Mouse (Mus musculus): ENCODE results near the gene Sntg2.

Sntg2 gene

DNA sequence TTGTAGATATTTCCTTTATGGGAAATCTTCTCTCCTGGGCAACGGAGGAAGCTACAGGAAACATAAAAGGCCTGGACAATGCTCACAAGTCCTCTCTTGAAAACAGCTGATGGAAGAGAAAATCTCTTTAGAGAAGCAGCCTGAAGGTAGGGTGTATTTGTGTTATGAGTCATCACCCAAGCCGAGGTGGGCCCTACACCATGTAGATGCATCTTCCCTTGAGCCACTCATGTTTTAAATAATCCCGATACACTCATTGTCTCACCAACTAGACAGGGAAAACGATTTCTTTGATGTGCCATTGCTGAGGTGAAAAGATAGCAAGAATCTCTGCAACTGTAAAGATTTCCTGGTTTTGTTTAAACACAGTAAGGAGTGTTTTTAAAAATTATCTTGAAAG lies 89.4 kb downstream of the Sntg2 start:
- DNase-seq (ENCODE audit: low spot score): no peak

DNA sequence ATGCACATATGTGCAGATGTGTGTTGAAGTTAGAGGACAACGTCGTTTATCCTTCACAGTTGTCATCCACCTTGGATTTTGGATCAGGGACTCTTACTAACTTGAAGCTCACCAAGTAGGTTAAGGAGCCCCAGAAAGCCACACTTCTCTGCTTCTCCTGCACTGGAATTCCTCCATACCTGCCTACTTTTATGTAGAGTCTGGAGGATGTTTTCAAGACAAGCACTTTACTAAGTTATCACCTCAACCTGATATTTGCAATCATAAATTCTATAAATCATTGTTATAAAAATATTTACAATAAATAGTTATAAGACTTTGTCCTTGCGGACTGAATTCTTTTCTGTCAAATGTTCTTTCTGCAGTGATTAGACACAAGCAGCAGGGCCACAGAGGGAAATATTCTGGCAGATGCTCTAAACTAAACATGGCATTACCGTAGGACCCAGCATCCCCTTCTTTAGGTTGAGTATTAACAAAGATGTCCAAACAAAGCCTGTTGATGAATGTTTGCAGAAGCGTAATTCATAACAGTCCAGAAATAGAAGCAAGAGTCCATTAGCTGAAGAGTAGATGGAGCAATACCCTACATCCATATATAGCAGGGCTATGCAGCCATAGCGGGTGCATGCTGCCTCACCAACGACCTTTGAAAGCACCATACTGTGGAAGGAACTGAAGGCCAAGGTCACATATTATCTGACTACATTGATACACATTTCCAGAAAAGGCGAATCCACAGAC lies 100.8 kb downstream of the Sntg2 start:
- DNase-seq (ENCODE audit: low spot score): no peak

DNA sequence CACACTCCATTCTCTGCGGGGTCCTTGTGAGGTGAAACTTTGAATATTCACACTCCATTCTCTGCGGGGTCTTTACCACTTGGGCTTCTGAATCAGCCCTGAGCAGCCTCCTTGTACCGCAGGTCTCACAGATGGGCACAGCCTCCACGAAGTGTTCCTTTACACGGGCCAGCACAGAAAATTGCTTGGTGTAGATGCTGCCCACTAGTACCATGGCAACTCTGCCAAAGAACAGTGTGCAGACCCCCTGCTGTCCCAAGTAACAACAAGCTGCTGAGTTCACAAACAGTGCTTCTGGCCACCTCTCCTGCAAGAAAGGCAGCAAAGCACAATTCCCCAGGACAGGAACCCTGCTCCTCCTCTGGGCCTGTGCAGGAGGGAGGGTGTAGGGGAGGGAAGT lies 109.0 kb downstream of the Sntg2 start:
- DNase-seq (ENCODE audit: low spot score): no peak

DNA sequence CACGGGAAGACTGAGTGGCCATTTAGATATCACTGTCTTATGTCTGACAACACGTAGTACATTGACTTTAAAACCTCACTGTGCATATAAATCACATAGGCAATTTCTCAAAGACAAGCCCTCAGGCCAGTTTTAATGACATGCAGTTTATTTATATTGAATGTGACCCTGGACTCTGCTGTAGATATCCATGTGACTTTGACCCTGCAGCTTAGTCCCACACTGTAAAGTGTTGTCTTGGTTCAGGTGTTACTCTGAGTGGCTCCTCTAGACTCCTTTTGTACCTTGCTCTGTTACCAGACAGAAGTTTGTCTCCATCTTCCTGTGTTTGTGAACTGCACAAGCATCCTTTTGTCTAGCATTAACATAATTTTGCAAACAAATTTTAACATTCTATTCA lies 112.0 kb downstream of the Sntg2 start:
- DNase-seq (ENCODE audit: low spot score): no peak

DNA sequence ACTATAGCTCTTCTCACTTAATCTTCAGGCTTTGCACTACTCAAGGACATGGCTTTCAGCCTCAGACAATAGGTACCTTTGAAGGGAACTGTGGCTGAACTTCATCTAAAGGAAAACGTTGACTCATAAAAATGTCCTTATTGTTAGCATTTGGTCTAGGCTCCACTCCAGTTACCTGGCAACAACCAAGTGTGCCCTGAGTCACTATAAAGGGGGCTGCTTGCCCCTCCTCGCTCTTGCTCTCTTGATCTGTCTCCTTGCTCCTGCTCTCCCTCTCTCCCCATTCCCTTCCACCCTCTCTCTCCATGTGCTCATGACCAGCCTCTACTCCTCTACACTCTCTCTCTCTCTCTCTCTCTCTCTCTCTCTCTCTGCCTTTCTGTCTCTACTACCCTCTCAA lies 114.5 kb downstream of the Sntg2 start:
- no peak for DNase-seq (ENCODE audit: low spot score)

DNA sequence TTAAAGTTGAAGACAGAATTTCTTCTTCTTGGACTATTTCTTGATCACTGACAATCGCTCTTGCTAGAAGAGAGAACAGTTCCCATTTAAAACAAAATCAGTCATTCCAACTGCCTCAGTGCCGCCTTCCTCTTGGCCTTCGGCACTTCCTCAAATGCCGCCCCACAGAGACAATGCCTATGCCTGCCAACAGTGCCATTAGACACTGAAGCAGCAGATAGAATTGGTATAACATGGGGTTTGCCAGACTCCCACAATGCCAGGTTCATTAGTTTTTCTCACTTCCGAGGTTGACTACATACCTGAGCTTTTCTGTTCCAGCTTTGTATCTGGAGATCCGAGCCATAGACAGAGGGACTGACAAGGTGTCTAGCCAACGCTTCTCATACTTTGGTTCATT lies 115.5 kb downstream of the Sntg2 start:
- no peak for DNase-seq (ENCODE audit: low spot score)

DNA sequence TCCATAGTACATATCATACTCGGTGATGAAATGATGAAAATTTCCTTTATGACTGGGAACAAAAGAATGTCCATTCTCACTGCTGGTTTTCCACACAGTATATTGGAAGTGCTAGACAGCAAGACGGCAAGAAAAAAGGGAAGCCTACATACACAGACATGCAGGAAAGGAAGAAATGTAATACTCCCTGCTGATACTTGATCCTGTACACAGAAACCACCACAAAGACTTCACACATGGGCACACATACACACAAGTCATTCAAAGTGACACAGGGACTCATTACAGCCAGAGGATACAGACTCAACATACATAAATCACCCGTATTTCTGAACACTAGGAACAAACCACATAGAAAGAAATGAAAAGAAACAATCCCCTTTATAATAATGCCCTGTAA lies 117.0 kb downstream of the Sntg2 start:
- no peak for DNase-seq (ENCODE audit: low spot score)

DNA sequence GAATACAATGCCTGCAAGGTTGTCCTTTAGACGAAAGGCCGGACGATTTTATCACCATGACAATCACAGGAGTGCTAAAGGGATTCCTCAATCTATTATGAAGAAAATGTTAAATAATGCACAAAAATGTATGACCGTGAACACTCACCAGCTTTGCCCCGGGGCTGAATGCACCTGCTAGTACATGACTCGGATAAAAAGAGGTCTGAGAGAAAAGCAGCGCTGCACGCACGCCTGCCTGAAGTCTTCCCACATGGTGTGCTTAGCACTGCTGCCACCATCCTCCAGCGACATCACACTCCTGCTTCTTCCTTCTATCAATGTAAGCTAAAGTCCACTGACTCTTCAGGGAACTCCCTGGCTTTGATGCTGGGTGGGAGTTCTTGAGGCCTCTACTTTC lies 118.6 kb downstream of the Sntg2 start:
- no peak for DNase-seq (ENCODE audit: low spot score)

DNA sequence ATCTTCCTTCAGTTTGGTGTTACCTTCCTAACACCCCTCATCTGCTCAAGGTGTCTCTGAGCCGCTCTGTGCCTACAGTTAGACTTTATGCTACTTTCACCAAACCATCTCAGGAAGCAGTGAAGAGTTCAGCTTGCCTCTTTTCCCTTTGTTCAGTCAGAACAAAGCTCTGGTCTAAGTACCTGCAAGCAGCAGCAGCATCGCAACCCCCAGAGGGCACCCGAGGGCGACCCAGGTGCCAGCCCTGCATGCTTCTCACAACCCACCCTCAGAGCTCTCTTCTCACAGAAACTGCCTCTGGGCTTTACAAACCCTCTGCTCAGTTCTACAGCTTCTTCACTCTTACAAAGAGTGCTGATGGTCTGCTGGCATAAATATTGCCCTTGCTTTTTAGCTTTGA lies 120.8 kb downstream of the Sntg2 start:
- DNase-seq (ENCODE audit: low spot score): no peak

DNA sequence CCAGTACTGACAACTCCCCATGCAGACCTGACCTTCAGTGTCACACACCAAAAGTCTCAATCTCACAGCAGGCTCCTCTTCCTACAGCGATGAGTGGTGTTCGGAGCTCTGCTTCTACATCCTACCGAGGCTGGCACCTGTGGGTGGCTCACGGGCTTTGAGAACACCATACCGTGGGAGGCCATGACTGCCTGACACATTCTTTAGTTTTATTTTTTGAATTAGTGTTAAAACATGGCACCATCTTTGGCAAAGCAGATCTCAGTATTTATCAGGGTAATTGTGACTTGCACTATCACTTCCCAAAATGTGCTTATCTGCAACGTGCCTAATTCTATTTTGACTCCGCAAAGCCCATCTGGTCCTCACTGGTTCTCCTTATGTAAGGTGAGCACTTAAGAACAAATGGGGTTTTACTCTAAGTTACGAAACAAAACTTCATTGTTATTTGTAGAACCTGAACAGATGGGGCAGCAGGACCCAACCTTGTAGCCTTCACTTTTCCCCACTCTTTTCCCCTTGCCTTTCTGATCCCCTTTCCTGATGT lies 121.8 kb downstream of the Sntg2 start:
- peak; percentile 38 for DNase-seq (ENCODE audit: low spot score)

DNA sequence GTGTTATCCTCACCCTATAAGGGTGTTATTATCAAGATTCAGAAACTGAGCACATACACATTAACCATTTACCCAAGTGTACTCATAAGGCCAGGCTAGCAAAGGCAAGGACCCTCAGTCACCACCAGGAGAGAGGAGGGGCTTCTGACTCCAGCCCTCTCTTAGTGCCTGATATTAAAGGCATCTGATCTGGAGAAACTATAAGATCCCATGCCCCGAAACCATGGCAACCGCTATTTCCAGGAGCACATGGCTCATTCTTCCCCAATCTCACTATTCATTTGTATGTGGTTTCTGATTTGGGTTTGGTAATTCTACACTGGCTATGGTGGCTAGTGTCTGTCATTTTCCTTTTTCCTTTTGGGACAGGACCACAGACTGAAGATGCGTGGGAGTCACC lies 124.1 kb downstream of the Sntg2 start:
- DNase-seq (ENCODE audit: low spot score): no peak

DNA sequence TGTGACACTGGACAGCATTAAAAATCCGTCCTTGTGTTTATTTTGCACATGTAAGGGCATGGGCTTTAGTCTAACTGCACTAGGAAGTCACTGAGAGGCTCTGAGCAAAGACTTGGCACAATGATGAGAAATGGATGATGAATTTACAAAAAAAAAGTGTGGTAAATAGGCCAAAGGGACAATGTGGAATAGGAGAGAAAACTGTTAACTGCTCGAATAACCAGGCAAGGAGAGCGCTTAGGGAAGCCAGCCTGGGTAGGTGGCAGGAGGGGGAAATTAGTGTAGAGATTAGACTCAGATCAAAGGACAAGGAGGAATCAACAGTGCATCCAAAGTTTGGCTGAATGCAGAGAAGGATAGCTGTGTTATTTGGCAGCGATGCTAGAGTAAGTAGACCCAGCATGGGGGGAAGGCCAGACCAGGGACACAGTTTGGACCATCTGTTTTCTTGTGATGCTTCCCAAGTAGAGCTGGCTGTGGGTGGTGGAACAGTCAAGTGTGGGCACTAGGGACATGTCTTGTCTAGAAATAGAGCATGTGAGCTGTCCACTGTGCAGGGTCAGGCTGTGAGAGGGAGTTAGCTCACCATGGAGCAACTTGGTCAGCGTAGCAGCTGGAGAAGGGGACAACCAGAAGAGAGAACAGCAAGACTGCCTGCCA lies 126.8 kb downstream of the Sntg2 start:
- DNase-seq (ENCODE audit: low spot score): peak; percentile 47

DNA sequence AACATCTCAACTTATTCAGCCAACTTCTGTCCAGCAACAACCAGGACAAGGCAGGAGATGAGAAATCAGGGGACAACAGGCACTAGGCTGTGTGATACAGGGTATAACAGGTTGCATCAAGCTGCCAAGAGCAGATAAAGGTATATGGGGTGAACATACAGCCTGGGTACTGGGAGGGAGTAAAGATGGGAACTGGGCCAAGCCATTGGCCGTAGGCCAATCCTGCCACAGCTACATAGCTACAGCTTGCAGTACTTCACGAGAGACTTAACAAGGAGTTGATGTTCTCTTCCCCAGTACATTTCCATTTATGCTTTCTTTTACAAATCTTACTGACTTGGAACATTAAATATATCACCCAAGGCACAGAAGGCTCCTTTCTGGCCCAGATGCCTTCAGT lies 129.0 kb downstream of the Sntg2 start:
- no peak for DNase-seq (ENCODE audit: low spot score)

DNA sequence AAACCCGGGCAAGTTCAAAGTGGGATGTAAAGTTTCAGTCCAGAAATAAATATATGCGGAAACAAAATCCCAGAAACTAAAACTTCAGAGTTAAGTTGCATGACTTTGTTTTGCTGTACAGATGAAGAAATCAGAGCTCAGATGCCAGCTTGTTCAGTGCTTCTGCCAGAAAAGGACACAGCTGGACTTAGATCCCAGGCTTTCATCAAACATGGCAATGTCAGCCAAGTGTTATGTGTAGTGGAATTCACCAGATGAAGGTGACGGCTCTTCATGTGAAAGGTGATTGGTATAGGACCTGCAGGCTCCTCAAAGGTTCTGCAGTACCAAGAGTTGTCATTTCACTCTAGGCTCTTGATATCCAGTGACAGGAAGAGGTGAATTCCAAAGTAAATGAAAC lies 132.3 kb downstream of the Sntg2 start:
- DNase-seq (ENCODE audit: low spot score): no peak

DNA sequence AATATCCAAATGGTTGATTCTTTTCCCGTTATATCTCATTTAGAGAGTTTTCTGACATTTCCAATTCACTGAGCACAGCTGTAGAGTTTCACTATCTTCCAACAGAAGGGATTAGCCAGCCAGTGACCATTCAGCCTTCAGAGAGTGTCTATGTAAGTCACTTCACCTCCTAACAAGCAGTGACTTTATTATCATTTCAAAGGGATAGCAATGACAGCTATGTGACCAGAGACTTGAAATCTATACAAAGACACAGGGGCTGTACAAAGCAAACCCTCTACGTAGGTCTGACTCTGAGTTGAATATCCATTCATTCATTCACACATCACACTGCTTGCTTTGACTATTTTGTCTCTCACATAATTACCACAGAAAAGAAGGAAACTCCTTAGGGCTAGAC lies 138.2 kb downstream of the Sntg2 start:
- DNase-seq (ENCODE audit: low spot score): no peak

DNA sequence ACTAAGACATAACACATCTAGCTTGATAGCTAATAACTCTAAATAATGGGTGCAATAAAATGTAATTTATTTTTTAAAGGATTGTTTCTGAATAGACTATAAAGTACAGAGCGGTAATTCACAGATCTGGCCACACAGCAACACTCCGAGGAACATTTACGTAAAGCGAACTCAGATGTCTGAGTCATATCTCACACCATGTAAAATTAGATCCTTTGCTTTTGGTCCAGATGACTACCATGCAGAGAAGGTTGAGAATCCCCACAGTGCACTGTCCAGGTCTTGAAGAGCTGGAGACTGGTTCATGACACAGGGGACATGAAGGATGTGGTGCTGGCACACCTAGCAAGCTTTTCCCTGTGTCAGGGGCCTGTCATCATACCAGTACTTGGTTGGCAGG lies 145.2 kb downstream of the Sntg2 start:
- no peak for DNase-seq (ENCODE audit: low spot score)

DNA sequence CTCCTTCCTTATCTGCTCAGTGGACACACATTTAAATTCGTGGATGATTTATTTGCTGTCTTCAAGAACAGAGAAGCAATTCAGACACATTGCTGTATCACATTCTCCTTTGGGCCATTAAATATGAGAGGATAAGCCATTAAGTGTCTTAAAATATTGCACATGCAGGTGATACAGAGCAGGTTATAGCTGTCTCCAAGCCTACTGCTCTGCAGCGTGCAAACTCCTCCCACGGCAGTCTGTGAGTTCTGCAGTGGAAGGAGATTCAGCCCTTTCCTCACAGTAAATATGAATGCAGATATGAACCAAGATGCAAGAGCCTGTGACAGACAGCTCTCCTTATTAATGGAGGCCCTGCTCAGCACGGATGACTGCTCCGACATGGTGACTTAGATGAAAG lies 146.9 kb downstream of the Sntg2 start:
- no peak for DNase-seq (ENCODE audit: low spot score)

DNA sequence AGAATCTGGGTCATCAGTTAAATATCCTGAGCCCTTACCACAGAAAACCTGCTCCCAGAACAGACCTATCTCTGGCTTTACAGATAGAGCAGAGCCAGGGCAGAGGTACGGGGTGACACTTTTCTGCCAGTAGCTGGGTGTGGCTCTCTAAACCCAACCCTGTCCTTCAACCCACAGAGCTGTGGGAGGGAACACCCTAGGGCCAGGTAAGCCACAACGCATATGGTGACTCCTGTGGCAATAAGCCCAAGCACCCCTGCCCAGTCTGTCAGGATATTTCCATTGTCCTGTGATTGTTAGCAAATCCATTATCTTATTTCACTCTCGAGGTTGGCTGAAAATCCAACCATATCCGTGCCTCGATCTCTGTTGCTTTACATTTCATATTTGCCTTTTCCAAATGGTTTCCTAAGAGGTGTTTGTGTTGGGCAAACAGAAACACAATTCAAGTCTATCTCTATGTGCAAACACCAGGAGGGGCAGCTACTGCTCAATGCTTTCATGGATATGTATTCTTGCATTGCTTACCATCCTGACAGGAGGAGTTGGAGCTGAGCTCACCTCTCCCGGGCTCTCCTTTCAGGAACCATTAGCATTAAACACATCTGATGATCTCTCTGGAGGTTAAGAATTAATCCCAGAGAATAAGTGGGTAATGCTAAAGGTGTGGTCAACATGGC lies 156.3 kb downstream of the Sntg2 start:
- no peak for DNase-seq (ENCODE audit: low spot score)

DNA sequence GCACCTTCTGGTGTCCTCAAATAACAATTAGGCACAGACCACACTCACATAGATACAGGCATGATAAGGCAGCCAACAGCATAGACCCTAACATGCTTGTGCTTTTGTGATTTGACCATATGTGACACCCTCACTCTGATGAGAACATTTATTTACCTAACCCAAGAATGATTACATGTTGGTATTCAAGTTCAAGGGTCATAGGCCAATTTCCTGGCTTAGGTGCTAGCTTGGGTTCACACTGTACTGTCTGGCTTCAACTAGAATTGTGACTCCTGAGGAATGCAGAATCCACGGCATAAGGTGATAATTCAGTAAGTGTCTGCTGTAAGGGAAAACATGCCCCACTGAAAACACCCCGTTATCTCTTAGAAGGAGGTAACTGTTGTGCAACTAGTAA lies 158.4 kb downstream of the Sntg2 start:
- DNase-seq (ENCODE audit: low spot score): no peak

DNA sequence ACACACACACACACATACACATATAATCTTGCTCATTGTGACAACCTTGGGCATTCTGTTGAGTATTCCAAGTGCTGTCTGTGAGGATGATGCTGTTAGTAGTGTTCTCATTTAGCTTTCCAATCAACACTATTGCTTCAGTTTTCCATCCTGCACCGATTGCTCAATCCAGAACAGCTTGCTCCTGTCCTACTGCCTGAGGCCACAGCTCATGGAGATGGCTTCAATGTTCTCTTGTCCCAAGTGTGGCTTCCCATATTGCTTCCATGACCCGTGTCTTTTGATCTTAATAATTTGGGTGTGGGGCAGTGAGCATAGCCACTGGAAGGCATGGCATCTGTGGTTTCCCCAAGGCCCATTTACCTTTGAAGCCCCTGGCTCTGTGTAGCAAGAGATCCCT lies 162.8 kb downstream of the Sntg2 start:
- DNase-seq (ENCODE audit: low spot score): no peak

DNA sequence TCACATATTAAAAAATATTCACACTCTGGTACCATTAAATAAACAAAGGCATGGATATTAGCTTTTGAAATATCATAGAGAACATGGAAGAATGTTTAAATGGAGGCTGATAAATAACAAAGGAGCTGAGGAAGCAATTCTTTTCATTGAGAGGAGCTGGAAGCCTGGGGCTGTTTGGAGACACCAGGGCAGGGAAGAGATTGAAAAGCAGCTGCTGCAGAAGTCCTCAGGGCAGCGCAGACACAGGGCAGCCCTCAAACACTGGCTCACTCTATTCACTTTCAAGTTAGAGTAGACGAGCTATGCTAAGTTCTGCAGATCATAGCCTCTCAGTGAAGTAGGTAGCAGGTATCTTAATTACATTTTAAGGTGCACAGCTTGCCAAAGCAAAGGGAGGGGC lies 164.6 kb downstream of the Sntg2 start:
- DNase-seq (ENCODE audit: low spot score): no peak

DNA sequence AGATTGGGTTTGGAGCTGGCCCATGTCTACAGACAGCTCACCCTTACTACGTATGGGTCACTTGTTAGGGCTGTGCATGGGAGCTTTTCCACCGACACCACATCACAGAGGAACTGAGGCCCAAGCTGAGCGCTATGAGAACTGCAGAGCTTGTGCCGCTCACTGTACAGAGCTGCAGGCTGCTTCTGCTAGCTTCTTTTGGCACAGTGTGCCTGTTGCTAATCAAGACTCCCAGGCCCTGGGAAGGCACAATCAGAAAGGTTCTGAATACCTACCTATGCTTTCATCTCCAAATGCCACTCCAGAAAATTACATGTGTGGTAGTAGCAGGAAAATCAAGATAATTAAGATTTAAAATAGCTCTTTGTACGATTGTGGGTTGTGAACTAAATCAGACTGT lies 165.1 kb downstream of the Sntg2 start:
- no peak for DNase-seq (ENCODE audit: low spot score)

DNA sequence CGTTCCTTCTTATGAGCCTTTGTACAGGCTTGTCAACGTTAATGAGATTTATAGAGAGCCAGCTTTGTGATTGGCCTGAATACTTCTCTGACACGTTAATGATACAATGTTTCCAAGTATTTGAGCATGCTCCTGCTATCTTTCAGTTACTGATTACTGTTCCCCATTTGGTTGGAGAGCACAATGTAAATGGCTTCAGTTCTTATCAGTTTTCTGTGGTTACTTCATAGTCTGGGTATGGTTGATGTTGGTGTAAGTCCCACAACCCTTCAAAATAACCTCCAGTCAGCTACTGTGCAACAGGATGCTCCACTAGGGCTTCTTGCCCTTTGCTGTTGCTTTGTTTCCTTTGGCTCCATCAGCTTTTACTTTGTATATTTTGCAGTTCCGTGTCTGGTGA lies 168.7 kb downstream of the Sntg2 start:
- no peak for DNase-seq (ENCODE audit: low spot score)

Measured in left cerebral cortex, adult 11 months (tissue).